Mouse (Mus musculus): ENCODE data around the gene Hoxc13.

Gene Hoxc13

GRCm38 (mm10) chr15:102936279-102936972, 15.5 kb downstream of the Hoxc13 start, which contains the start of gene Hoxc12:
Gene Hoxc12 (plus strand): TSS chr15:102936757.
- no peak for DNase-seq (ENCODE audit: low spot score in 2 of 2)

- DNase-seq (ENCODE audit: low spot score in 2 of 2): no peak
Measured at GRCm38 (mm10) chr15:102937036-102937666, 16.2 kb downstream of the Hoxc13 start.

- DNase-seq (ENCODE audit: low spot score in 2 of 2): no peak
Measured at GRCm38 (mm10) chr15:102939256-102940155, 18.6 kb downstream of the Hoxc13 start.

- DNase-seq (ENCODE audit: low spot score in 2 of 2): no peak
Measured at GRCm38 (mm10) chr15:102942739-102943467, 22.0 kb downstream of the Hoxc13 start.

- DNase-seq (ENCODE audit: low spot score in 2 of 2): no peak
Measured at GRCm38 (mm10) chr15:102943468-102943813, 22.5 kb downstream of the Hoxc13 start.

GRCm38 (mm10) chr15:102945185-102946077, 24.5 kb downstream of the Hoxc13 start:
- DNase-seq (ENCODE audit: low spot score in 2 of 2): no peak

- no peak for DNase-seq (ENCODE audit: low spot score in 2 of 2)
Measured at GRCm38 (mm10) chr15:102947276-102947675, 26.4 kb downstream of the Hoxc13 start.

GRCm38 (mm10) chr15:102948842-102949241, 27.9 kb downstream of the Hoxc13 start:
- DNase-seq (ENCODE audit: low spot score in 2 of 2): no peak

- DNase-seq (ENCODE audit: low spot score in 2 of 2): no peak
Measured at GRCm38 (mm10) chr15:102949696-102950095, 28.8 kb downstream of the Hoxc13 start.

- no peak for DNase-seq (ENCODE audit: low spot score in 2 of 2)
Measured at GRCm38 (mm10) chr15:102950877-102951276, 30.0 kb downstream of the Hoxc13 start.

GRCm38 (mm10) chr15:102953561-102953960, 32.7 kb downstream of the Hoxc13 start:
- no peak for DNase-seq (ENCODE audit: low spot score in 2 of 2)

GRCm38 (mm10) chr15:102954192-102955006, 33.5 kb downstream of the Hoxc13 start, which contains the start of gene Hoxc11:
Gene Hoxc11 (plus strand): TSS chr15:102954427.
- no peak for DNase-seq (ENCODE audit: low spot score in 2 of 2)

GRCm38 (mm10) chr15:102955007-102955382, 34.1 kb downstream of the Hoxc13 start:
- no peak for DNase-seq (ENCODE audit: low spot score in 2 of 2)

- no peak for DNase-seq (ENCODE audit: low spot score in 2 of 2)
Measured at GRCm38 (mm10) chr15:102955833-102956640, 35.1 kb downstream of the Hoxc13 start.

- DNase-seq (ENCODE audit: low spot score in 2 of 2): no peak
Measured at GRCm38 (mm10) chr15:102956906-102957305, 36.0 kb downstream of the Hoxc13 start.

- no peak for DNase-seq (ENCODE audit: low spot score in 2 of 2)
Measured at GRCm38 (mm10) chr15:102959663-102960191, 38.8 kb downstream of the Hoxc13 start.

GRCm38 (mm10) chr15:102961728-102962127, 40.8 kb downstream of the Hoxc13 start:
- DNase-seq (ENCODE audit: low spot score in 2 of 2): no peak

GRCm38 (mm10) chr15:102962492-102962891, 41.6 kb downstream of the Hoxc13 start:
- DNase-seq (ENCODE audit: low spot score in 2 of 2): no peak

GRCm38 (mm10) chr15:102963259-102963658, 42.4 kb downstream of the Hoxc13 start:
- DNase-seq (ENCODE audit: low spot score in 2 of 2): no peak
